Mouse (Mus musculus) stomach, adult 2 months (tissue): ENCODE data around the gene Ptprk. TPM values are rescaled to one million over a fixed set of nuclear protein-coding genes. Genes with fewer than 3 reads are reported as not detected.

ENCODE experiments used
- polyA plus RNA-seq: library from polyadenylated mRNA; depleted of rRNA; stranded (reverse); fragments of >200 nt; gene quantifications from 2 replicates; pipeline ENCODE4 v1.2.3, GENCODE M21; 2012; rRNA removed

Gene Ptprk
- 4.4 and 7.0 TPM in 2 replicates for polyA plus RNA-seq

GRCm38 (mm10) chr10:28074653-28075451 lies at the start of gene Ptprk:
Gene Ptprk (plus strand): TSS chr10:28074820.

